Mouse (Mus musculus) WW6 (cell line): ENCODE measurements around the gene Tctn1.

Source experiments
- DNase-seq: peaks from one replicate; pipeline ENCODE4 v3.0.0-alpha.2; 2013; ENCODE audit warnings: low read depth, low spot score

Tctn1 gene

GRCm38 (mm10) chr5:122263933-122264905 is at the start of gene Tctn1:
Gene Tctn1 (minus strand): TSS chr5:122264460.
- DNase-seq = peak; percentile 90

GRCm38 (mm10) chr5:122312942-122313684 is 48.9 kb upstream of the Tctn1 start:
- no peak for DNase-seq

GRCm38 (mm10) chr5:122312346-122312745 is 48.1 kb upstream of the Tctn1 start:
- no peak for DNase-seq

GRCm38 (mm10) chr5:122311692-122312091 is 47.4 kb upstream of the Tctn1 start:
- DNase-seq = no peak

GRCm38 (mm10) chr5:122310699-122311098 is 46.4 kb upstream of the Tctn1 start:
- DNase-seq = no peak

- no peak for DNase-seq
Measured at GRCm38 (mm10) chr5:122306536-122306935, 42.3 kb upstream of the Tctn1 start.

- no peak for DNase-seq
Measured at GRCm38 (mm10) chr5:122305472-122305871, 41.2 kb upstream of the Tctn1 start.

GRCm38 (mm10) chr5:122304541-122304940 is 40.3 kb upstream of the Tctn1 start:
- no peak for DNase-seq

- DNase-seq = no peak
Measured at GRCm38 (mm10) chr5:122303937-122304336, 39.7 kb upstream of the Tctn1 start.

GRCm38 (mm10) chr5:122302810-122303745 is 38.8 kb upstream of the Tctn1 start:
- DNase-seq = no peak

- DNase-seq = no peak
Measured at GRCm38 (mm10) chr5:122300071-122300518, 35.8 kb upstream of the Tctn1 start.

- DNase-seq = no peak
Measured at GRCm38 (mm10) chr5:122295113-122295935, 31.1 kb upstream of the Tctn1 start.

GRCm38 (mm10) chr5:122294219-122294735 is 30.0 kb upstream of the Tctn1 start:
- no peak for DNase-seq

- no peak for DNase-seq
Measured at GRCm38 (mm10) chr5:122293131-122293530, 28.9 kb upstream of the Tctn1 start.

- no peak for DNase-seq
Measured at GRCm38 (mm10) chr5:122291553-122292339, 27.5 kb upstream of the Tctn1 start.

GRCm38 (mm10) chr5:122291149-122291548 is 26.9 kb upstream of the Tctn1 start:
- no peak for DNase-seq

GRCm38 (mm10) chr5:122288147-122288811 is 24.0 kb upstream of the Tctn1 start:
- no peak for DNase-seq

- no peak for DNase-seq
Measured at GRCm38 (mm10) chr5:122287026-122287425, 22.8 kb upstream of the Tctn1 start.

- DNase-seq = no peak
Measured at GRCm38 (mm10) chr5:122286191-122286590, 21.9 kb upstream of the Tctn1 start.
